Mouse (Mus musculus) stomach, embryonic 14.5 days (tissue): ENCODE measurements at regions not wholly inside any gene's neighbourhood (a gene's known extent, or its start where the extent isn't known, plus 50 kb on each side); places are given as distances from the start of the nearest gene placed in this dataset.

Experiments
- ATAC-seq: fragments of 200-750 bp; cut with Nextera tagmentation; 2 replicates; pipeline ENCODE4 v1.8.0; 2017; ENCODE audit warnings: low read depth, moderate TSS enrichment; ENCODE audit not compliant: insufficient number of reproducible peaks, insufficient read depth, low FRiP score
- H3K27ac ChIP-seq: fragments of 300-500 bp; sonication (generic); 2 replicates; pipeline ENCODE4 v1.5.1; 2014; ENCODE audit warnings: mild to moderate bottlenecking, low read length, moderate library complexity, mixed read lengths
- H3K27me3 ChIP-seq: fragments of 300-500 bp; sonication (generic); 2 replicates; pipeline ENCODE4 v1.6.1; 2014; ENCODE audit warnings: low read length, control low read depth, mixed read lengths; ENCODE audit not compliant: control insufficient read depth, insufficient read depth
- H3K36me3 ChIP-seq: fragments of 300-500 bp; sonication (generic); 2 replicates; pipeline ENCODE4 v1.6.1; 2014; ENCODE audit warnings: mild to moderate bottlenecking, control low read depth, low read length, moderate library complexity, mixed read lengths; ENCODE audit not compliant: control insufficient read depth, insufficient read depth
- H3K4me1 ChIP-seq: fragments of 300-500 bp; sonication (generic); 2 replicates; pipeline ENCODE4 v1.6.1; 2014; ENCODE audit warnings: low read length, control low read depth, mixed read lengths; ENCODE audit not compliant: control insufficient read depth, insufficient read depth
- H3K4me2 ChIP-seq: fragments of 300-500 bp; sonication (generic); replicated peaks from 2 replicates; pipeline ENCODE4 v1.6.1; 2014; ENCODE audit warnings: low read depth, low read length, control low read depth
- H3K4me3 ChIP-seq: fragments of 300-500 bp; sonication (generic); 2 replicates; pipeline ENCODE4 v1.5.1; 2014; ENCODE audit warnings: low read depth, low read length, control low read depth
- H3K9ac ChIP-seq: fragments of 300-500 bp; sonication (generic); replicated peaks from 2 replicates; pipeline ENCODE4 v1.6.1; 2014; ENCODE audit warnings: low read depth, mild to moderate bottlenecking, control low read depth, low read length, moderate library complexity, mixed read lengths
- H3K9me3 ChIP-seq: fragments of 300-500 bp; sonication (generic); 2 replicates; pipeline ENCODE4 v1.6.1; 2016; ENCODE audit warnings: low read depth, low read length, control low read depth; ENCODE audit not compliant: control insufficient read depth
- WGBS: fragments of 180-500 bp; shearing (Covaris S2); extraction: QIAGEN DNeasy Blood & Tissue Kit; methylation state at CpG from one replicate; pipeline ENCODE4 v1.1.7; 2014; 5-methylcytosine and 5-hydroxymethylcytosine counted together

- no peak for ATAC-seq
Observed at GRCm38 (mm10) chr5:73874770-73875169, 193.5 kb downstream of the Usp46 start.

DNA sequence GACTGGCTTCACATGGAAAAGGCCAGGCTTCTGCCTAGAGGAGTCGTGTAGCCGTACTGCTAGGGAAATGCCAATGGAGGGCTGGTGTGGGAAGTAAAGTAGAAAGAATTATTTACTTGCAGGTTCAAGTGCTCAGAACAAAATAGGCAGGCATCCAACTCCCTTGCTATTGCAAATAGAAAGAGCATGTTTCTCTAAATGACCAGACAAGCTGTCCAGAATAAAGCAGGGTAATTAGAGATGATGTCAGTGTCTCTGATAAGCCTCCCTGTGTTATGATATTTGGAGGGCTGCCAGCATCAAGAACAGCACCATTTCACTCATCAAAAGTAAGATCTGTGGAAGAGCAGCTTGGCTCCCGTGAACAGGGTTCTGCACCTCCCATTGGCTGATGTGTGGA, 192.4 kb downstream of the Usp46 start:
- H3K27ac ChIP-seq, result no peak overlapping the region
- no peaks in the 10 kb centered on the region for H3K36me3 ChIP-seq
- ATAC-seq, result no peak
- no peaks in the 10 kb centered on the region for H3K4me1 ChIP-seq
- H3K4me3 ChIP-seq, result no peak overlapping the region
- H3K9me3 ChIP-seq, result no peaks in the 10 kb centered on the region
- H3K9ac ChIP-seq, result no peak overlapping the region
- 33% methylated on average over 3 of the region's 3 CpGs for WGBS
- no peaks in the 10 kb centered on the region for H3K27me3 ChIP-seq
- no peak overlapping the region for H3K4me2 ChIP-seq

More at GRCm38 (mm10) chr5:73874770-73875169, 193.5 kb downstream of the Usp46 start:
- Histone ChIP-seq H3K4me2 (no peak overlapping the region), H3K36me3 (no peaks in the 10 kb centered on the region), H3K4me1 (no peaks in the 10 kb centered on the region), H3K27me3 (no peaks in the 10 kb centered on the region), H3K9me3 (no peaks in the 10 kb centered on the region), H3K9ac (no peak overlapping the region), H3K27ac (no peak overlapping the region), H3K4me3 (no peak overlapping the region)
- WGBS, result 81% methylated on average over 1 of the region's 1 CpGs

DNA sequence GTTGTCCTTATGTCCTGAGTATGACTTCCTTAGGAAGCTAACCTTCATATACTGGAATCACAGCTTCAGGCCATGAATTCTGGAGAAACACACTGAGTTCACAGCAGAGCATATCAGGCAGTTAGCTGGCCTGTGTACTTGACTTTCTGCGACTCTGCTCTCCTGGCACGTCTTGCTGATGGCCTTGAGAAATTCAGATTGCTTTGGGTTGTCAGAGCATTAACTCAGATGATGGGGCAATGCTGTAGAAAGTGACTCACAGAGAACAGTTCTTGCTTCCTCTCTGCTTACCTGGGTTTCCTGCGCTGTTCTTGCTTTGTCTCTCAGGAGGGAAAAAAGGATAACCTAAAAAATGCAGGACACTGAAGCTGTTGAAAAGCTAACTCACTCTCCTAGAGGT, 187.3 kb downstream of the Usp46 start:
- no peaks in the 10 kb centered on the region for H3K27me3 ChIP-seq
- no peak overlapping the region for H3K27ac ChIP-seq
- no peak overlapping the region for H3K9ac ChIP-seq
- H3K4me2 ChIP-seq, result no peak overlapping the region
- no peaks in the 10 kb centered on the region for H3K9me3 ChIP-seq
- H3K36me3 ChIP-seq, result no peaks in the 10 kb centered on the region
- 75% methylated on average over 3 of the region's 3 CpGs for WGBS
- 0 out of 2 replicates have a peak, but pooled peaks cover 5% of the 10 kb centered on the region for H3K4me1 ChIP-seq
- no peak for ATAC-seq
- H3K4me3 ChIP-seq, result no peak overlapping the region

GRCm38 (mm10) chr5:73881941-73882340, 186.3 kb downstream of the Usp46 start:
- 29% methylated on average over 5 of the region's 5 CpGs for WGBS
- Histone ChIP-seq H3K36me3 (no peaks in the 10 kb centered on the region), H3K4me2 (no peak overlapping the region), H3K9ac (no peak overlapping the region), H3K4me1 (0 out of 2 replicates have a peak, but pooled peaks cover 5% of the 10 kb centered on the region), H3K27ac (no peak overlapping the region), H3K27me3 (no peaks in the 10 kb centered on the region), H3K9me3 (no peaks in the 10 kb centered on the region), H3K4me3 (no peak overlapping the region)
- no peak; the same call in 1 of the 2 replicates for ATAC-seq

- Histone ChIP-seq H3K27me3 (no peaks in the 10 kb centered on the region), H3K36me3 (no peaks in the 10 kb centered on the region), H3K9ac (no peak overlapping the region), H3K9me3 (no peaks in the 10 kb centered on the region), H3K4me2 (no peak overlapping the region), H3K27ac (no peak overlapping the region), H3K4me3 (no peak overlapping the region), H3K4me1 (0 out of 2 replicates have a peak, but pooled peaks cover 5% of the 10 kb centered on the region)
- 71% methylated on average over 12 of the region's 12 CpGs for WGBS
- ATAC-seq, result no peak
Observed at GRCm38 (mm10) chr5:73884998-73885397, 183.2 kb downstream of the Usp46 start.

- WGBS, result 95% methylated on average over 1 of the region's 1 CpGs
- no peak overlapping the region for H3K4me3 ChIP-seq
- H3K9me3 ChIP-seq, result no peaks in the 10 kb centered on the region
- no peaks in the 10 kb centered on the region for H3K27me3 ChIP-seq
- H3K27ac ChIP-seq, result no peak overlapping the region
- 0 out of 2 replicates have a peak, but pooled peaks cover 5% of the 10 kb centered on the region for H3K4me1 ChIP-seq
- no peaks in the 10 kb centered on the region for H3K36me3 ChIP-seq
- ATAC-seq, result no peak
- H3K4me2 ChIP-seq, result no peak overlapping the region
- no peak overlapping the region for H3K9ac ChIP-seq
Observed at GRCm38 (mm10) chr5:73885691-73886090, 182.5 kb downstream of the Usp46 start.

DNA sequence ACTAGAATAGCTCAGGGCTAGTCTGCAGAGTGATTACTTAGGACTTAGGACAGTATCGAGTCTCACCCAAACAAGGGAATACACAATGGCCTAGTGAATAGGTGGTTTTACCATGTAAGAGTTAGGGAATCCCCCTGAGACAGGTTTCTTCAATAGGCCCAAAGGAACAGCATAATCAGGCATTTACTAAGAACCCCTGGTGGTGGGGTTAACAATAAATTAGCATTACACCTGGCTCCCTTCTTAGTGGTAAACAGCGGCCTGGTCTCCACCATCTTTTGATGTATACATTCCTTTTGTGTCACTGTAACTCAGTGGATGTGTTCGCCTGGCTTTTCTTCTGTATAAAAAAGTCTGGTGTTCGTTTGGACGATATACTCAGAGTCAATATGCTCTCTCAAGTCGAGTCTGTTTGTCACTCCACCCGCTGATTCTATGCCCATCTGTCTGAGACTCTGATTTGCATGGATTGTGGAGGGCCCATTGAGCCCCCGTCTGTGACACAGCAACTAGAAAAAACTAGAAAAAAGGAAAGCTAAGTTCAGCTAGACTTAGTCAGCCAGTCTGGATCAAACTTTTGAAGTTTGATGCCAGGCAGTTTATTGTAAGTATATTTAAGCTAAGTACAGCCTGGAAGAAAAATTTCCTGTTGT, 180.8 kb downstream of the Usp46 start:
- 82% methylated on average over 8 of the region's 8 CpGs for whole genome bisulfite sequencing
- ATAC-seq, result no peak

GRCm38 (mm10) chr5:73888391-73888790, 179.8 kb downstream of the Usp46 start:
- Histone ChIP-seq H3K9me3 (no peaks in the 10 kb centered on the region), H3K4me1 (no peaks in the 10 kb centered on the region), H3K4me3 (no peak overlapping the region), H3K4me2 (no peak overlapping the region), H3K27ac (no peak overlapping the region), H3K36me3 (no peaks in the 10 kb centered on the region), H3K9ac (no peak overlapping the region), H3K27me3 (no peaks in the 10 kb centered on the region)
- no peak for ATAC-seq
- WGBS, result 49% methylated on average over 2 of the region's 2 CpGs

More for the DNA sequence above, 180.8 kb downstream of the Usp46 start:
- no peak overlapping the region for H3K27ac ChIP-seq
- no peaks in the 10 kb centered on the region for H3K36me3 ChIP-seq
- H3K4me3 ChIP-seq, result no peak overlapping the region
- no peak overlapping the region for H3K9ac ChIP-seq
- H3K9me3 ChIP-seq, result no peaks in the 10 kb centered on the region
- H3K4me1 ChIP-seq, result no peaks in the 10 kb centered on the region
- H3K4me2 ChIP-seq, result no peak overlapping the region
- no peaks in the 10 kb centered on the region for H3K27me3 ChIP-seq

- Histone ChIP-seq H3K9ac (no peak overlapping the region), H3K36me3 (no peaks in the 10 kb centered on the region), H3K4me2 (no peak overlapping the region), H3K4me1 (no peaks in the 10 kb centered on the region), H3K9me3 (no peaks in the 10 kb centered on the region), H3K4me3 (no peak overlapping the region), H3K27me3 (no peaks in the 10 kb centered on the region), H3K27ac (no peak overlapping the region)
- 50% methylated on average over 1 of the region's 1 CpGs for WGBS
- ATAC-seq, result no peak
Observed at GRCm38 (mm10) chr5:73889342-73889741, 178.9 kb downstream of the Usp46 start.
